Mouse (Mus musculus) lung, postnatal 4 days (tissue): ENCODE data around the gene Vmn1r57.
"Not testable (repeated sequence)": the region's sequence is repeated elsewhere in the genome, so short reads cannot be mapped to it uniquely, and the experiment has no call there.

ENCODE experiments used
- DNase-seq, 2 experiments: peaks; one replicate each; pipeline ENCODE4 v3.0.0; 2021

Gene Vmn1r57

DNA sequence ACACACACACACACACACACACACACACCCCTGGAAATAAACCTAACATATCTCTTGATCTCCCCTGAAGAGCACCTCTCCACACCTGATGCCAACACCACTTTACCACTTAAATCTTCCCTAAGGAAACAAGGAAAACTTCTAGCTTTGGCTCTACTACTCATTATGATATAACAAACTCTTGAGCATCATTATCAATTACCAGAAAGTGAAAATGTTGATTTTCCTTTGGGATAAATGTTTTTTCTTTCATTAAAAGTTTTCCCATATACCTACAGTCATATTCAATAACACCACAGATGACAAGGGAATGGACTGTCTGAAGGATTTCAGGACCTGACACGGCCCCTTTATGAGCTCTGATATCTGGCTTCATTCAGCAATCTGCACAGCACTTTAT, at the start of gene Vmn1r57:
Gene Vmn1r57 (plus strand): TSS at position 301 of the 400 bp plus-strand sequence.
- DNase-seq: not testable (repeated sequence)

DNA sequence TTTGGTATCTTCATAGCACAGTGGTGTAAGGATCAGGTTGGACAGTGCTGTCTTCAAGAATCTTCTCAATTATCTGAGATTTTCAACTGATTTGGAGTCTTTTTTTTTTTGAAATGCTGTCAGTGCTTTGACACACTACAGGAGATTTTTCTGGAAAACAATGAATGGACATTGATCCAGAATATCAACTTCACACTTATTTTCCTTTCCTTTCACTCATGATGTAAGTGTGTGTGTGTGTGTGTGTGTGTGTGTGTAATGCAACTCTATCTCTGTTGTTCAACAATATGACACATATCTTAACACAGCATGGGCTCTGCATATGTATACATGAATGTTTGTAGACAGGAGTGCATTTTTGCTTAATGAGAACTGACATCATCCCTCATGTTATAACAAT, 21.6 kb upstream of the Vmn1r57 start, which contains the start of gene Vmn1r56:
Gene Vmn1r56 (minus strand): TSS at position 101 of the 400 bp plus-strand sequence.
- DNase-seq: not testable (repeated sequence)

- DNase-seq: no peak
Measured at GRCm38 (mm10) chr7:5263051-5263450, 44.8 kb downstream of the Vmn1r57 start.
